Mouse (Mus musculus) myocyte (in vitro differentiated cells): ENCODE results near the gene Fam193a. TPM values are rescaled to one million over a fixed set of nuclear protein-coding genes. Genes with fewer than 3 reads are reported as not detected.

ENCODE experiments used
- H3K27me3 ChIP-seq: one replicate; pipeline ENCODE4 v1.6.1; 2011; ENCODE audit not compliant: control insufficient read depth, insufficient read depth, insufficient read length
- H3K36me3 ChIP-seq: one replicate; pipeline ENCODE4 v1.6.1; 2011; ENCODE audit not compliant: control insufficient read depth, insufficient read depth
- H3K4me2 ChIP-seq: one replicate; pipeline ENCODE4 v1.6.1; 2011; ENCODE audit warnings: low read depth, control low read depth
- H3K4me3 ChIP-seq: one replicate; pipeline ENCODE4 v1.5.1; 2011; ENCODE audit warnings: mild to moderate bottlenecking, control low read depth, moderate library complexity
- H3K79me2 ChIP-seq: one replicate; pipeline ENCODE4 v1.6.1; 2011; ENCODE audit not compliant: control insufficient read depth, insufficient read depth
- H3ac ChIP-seq: one replicate; pipeline ENCODE4 v1.6.1; 2011; ENCODE audit not compliant: control insufficient read depth, insufficient read length
- CEBPB ChIP-seq: IDR thresholded peaks from 2 replicates; pipeline ENCODE4 v1.6.1; 2011; ENCODE audit warnings: mild to moderate bottlenecking, moderate library complexity; ENCODE audit not compliant: poor library complexity, insufficient read depth, severe bottlenecking
- E2F4 ChIP-seq: IDR thresholded peaks from one replicate; pipeline ENCODE4 v1.6.1; 2011; ENCODE audit warnings: mild to moderate bottlenecking, control low read depth, moderate library complexity; ENCODE audit not compliant: insufficient read depth
- MAX ChIP-seq: IDR thresholded peaks from one replicate; pipeline ENCODE4 v1.6.1; 2011; ENCODE audit warnings: low read depth, mild to moderate bottlenecking, control low read depth
- MYOD1 ChIP-seq, 3 experiments: IDR thresholded peaks; one replicate each; pipeline ENCODE4 v1.6.1; 2011; ENCODE audit warnings: control low read depth in 2 of 3, low read depth in 2 of 3, mild to moderate bottlenecking in 2 of 3, moderate library complexity in 1 of 3; ENCODE audit not compliant: insufficient read length in 2 of 3, control insufficient read depth in 1 of 3
- MYOG ChIP-seq, 3 experiments: IDR thresholded peaks; one replicate each; pipeline ENCODE4 v1.6.1; 2011; ENCODE audit warnings: control low read depth in 2 of 3, low read depth in 2 of 3, mild to moderate bottlenecking in 2 of 3; ENCODE audit not compliant: insufficient read length in 2 of 3, control insufficient read depth in 1 of 3, insufficient read depth in 1 of 3
- POLR2A ChIP-seq: IDR thresholded peaks from one replicate; pipeline ENCODE4 v1.6.1; 2011; ENCODE audit warnings: low read depth, mild to moderate bottlenecking, control low read depth, moderate library complexity; ENCODE audit not compliant: insufficient read length
- POLR2AphosphoS2 ChIP-seq: IDR thresholded peaks from one replicate; pipeline ENCODE4 v1.6.1; 2011; ENCODE audit warnings: low read depth, control low read depth; ENCODE audit not compliant: insufficient read length
- REST ChIP-seq: IDR thresholded peaks from one replicate; pipeline ENCODE4 v1.6.1; 2011; ENCODE audit warnings: mild to moderate bottlenecking, control low read depth, moderate library complexity; ENCODE audit not compliant: insufficient read depth, insufficient read length
- SRF ChIP-seq: IDR thresholded peaks from one replicate; pipeline ENCODE4 v1.6.1; 2011; ENCODE audit warnings: low read depth; ENCODE audit not compliant: control insufficient read depth, insufficient read length
- TCF12 ChIP-seq: IDR thresholded peaks from one replicate; pipeline ENCODE4 v1.6.1; 2011; ENCODE audit warnings: mild to moderate bottlenecking, control low read depth; ENCODE audit not compliant: poor library complexity, insufficient read depth, severe bottlenecking
- TCF3 ChIP-seq: IDR thresholded peaks from one replicate; pipeline ENCODE4 v1.6.1; 2011; ENCODE audit warnings: low read depth, control low read depth; ENCODE audit not compliant: insufficient read length
- USF1 ChIP-seq: IDR thresholded peaks from one replicate; pipeline ENCODE4 v1.6.1; 2011; ENCODE audit warnings: low read depth, mild to moderate bottlenecking, control low read depth, moderate library complexity
- polyA plus RNA-seq: library from polyadenylated mRNA; unstranded; fragments of >200 nt; fragmentation: generic; extraction: Trizol; gene quantifications from one replicate; pipeline ENCODE4 v1.2.1, GENCODE M21; 2012; ENCODE audit warnings: missing spikeins

Fam193a gene
- polyA plus RNA-seq, 1 experiment, result 12.7 TPM

DNA sequence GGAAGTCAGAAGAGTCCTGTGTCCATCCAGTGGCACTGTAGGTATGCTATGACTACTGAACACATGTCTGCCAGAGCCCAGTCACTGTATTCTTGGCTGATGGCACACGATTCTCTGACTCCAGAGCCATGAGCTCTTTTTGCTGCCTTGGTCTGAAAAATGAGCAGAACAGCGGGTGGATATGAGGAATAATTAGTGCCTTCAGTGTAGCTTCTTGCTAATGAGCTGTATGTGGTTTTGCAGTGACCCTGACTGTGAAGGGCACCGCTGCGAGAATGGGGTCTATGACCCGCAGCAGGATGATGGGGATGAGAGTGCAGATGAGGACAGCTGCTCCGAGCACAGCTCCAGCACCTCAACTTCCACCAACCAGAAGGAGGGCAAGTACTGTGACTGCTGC is 92.1 kb downstream of the Fam193a start:
- Histone ChIP-seq H3K27me3 (no peaks in the 10 kb centered on the region), H3K36me3 (peaks cover 51% of the 10 kb centered on the region), H3K79me2 (no peaks in the 10 kb centered on the region), H3K4me2 (no peak overlapping the region), H3ac (no peak overlapping the region), H3K4me3 (no peak overlapping the region)
- TF ChIP-seq REST (no peak), MAX (no peak), MYOG (IDR thresholded peaks at IDR 0.05; ENCODE audit: control insufficient read depth in 1 of 3, insufficient read depth in 1 of 3, insufficient read length in 2 of 3, low read depth in 2 of 3) (no peak)

DNA sequence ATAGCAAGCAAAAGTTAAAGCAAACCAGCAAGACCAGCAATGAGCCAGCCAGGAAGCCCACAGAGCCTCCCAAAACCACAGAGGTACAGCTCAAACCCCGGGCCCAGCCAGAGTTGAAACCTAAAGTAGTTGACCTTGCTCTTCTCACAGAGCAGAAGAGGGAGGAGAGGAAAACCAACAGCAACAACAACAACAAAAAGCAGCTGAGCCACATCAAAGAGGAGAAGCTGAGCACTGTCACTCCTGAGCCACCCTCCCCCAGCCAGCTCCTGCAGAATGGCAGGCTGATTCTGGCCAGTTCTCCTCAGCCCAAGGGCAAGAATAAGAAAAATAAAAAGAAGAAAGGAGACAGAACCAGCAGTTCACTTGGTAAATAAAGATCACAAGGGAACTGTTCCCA is 96.3 kb downstream of the Fam193a start:
- Histone ChIP-seq H3K79me2 (peaks cover 4% of the 10 kb centered on the region), H3K4me3 (no peak overlapping the region), H3K4me2 (no peak overlapping the region), H3K27me3 (no peaks in the 10 kb centered on the region), H3ac (no peak overlapping the region), H3K36me3 (peaks cover 32% of the 10 kb centered on the region)
- TF ChIP-seq SRF (no peak), TCF12 (no peak), MAX (no peak), CEBPB (no peak), POLR2AphosphoS2 (no peak), MYOD1 (IDR thresholded peaks at IDR 0.05; ENCODE audit: control insufficient read depth in 1 of 3, insufficient read length in 2 of 3, low read depth in 2 of 3) (no peak), POLR2A (no peak), TCF3 (no peak), REST (no peak), USF1 (no peak), MYOG (IDR thresholded peaks at IDR 0.05; ENCODE audit: control insufficient read depth in 1 of 3, insufficient read depth in 1 of 3, insufficient read length in 2 of 3, low read depth in 2 of 3) (no peak), E2F4 (no peak)

DNA sequence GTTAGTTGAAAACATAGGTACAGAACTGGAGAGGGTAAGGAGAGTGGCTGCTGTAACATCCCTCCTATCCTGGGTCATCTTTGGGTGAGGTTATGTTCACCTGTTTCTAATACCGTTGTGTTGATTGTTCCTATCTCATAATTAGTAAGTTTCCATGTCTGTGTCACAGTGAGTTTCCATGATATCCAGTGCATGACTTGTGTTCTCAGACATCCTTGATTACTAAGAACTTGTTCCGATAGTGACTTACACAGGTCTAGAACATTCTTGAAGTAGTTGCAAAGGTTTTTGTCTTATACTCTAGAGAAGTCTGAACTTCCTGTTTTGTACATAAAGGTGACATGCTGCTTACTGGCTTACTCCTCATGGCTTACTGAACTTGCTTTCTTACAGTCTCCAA is 96.9 kb downstream of the Fam193a start:
- H3K4me3 ChIP-seq, result no peak overlapping the region
- no peak overlapping the region for H3K4me2 ChIP-seq
- peaks cover 27% of the 10 kb centered on the region for H3K36me3 ChIP-seq
- TF ChIP-seq POLR2A (no peak), MYOG (IDR thresholded peaks at IDR 0.05; ENCODE audit: control insufficient read depth in 1 of 3, insufficient read depth in 1 of 3, insufficient read length in 2 of 3, low read depth in 2 of 3) (no peak), REST (no peak), CEBPB (no peak), MAX (no peak), USF1 (no peak), MYOD1 (IDR thresholded peaks at IDR 0.05; ENCODE audit: control insufficient read depth in 1 of 3, insufficient read length in 2 of 3, low read depth in 2 of 3) (no peak), TCF3 (no peak), POLR2AphosphoS2 (no peak), SRF (no peak), TCF12 (no peak)
- H3K79me2 ChIP-seq, result peaks cover 4% of the 10 kb centered on the region
- H3ac ChIP-seq, result no peak overlapping the region
- H3K27me3 ChIP-seq, result no peaks in the 10 kb centered on the region

DNA sequence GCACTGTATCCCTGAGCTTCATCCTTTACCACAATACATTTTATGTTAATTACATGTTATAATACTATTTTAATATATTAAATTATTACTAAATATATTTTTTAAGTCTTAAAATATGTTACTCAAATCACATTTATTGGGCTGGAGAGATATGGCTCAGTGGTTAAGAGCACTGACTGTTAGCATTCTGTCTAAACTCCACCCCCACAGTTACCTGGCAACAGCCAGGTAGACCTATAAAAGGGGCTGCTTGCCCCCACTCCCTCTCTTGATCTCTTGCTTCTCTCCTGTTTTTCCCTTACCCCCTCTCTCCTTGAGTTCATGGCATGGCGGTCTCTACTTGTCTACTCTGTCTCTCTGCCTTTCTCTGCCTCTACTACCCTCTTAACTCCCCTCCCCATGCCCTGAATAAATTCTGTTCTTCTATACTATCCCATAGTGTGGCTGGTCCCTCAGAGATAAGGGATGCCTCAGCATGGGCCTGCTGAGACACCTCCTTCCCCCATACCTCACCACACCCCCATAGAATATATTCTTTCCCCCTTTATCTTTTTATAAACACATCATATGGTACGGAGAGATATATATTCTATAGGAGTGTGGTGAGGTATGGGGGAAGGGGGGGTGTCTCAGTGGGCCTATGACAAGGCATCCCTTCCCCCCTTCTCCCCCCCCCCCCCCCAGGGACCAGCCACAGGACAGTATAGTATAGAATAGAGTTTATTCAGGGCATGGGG is 98.5 kb downstream of the Fam193a start:
- no peak overlapping the region for H3ac ChIP-seq
- H3K4me2 ChIP-seq, result no peak overlapping the region
- peaks cover 4% of the 10 kb centered on the region for H3K79me2 ChIP-seq
- TF ChIP-seq TCF12, result no peak
- TF ChIP-seq SRF, result no peak
- TF ChIP-seq USF1, result no peak
- TF ChIP-seq REST, result no peak
- TF ChIP-seq POLR2A, result no peak
- TF ChIP-seq POLR2AphosphoS2, result no peak
- no peak for TF ChIP-seq TCF3
- TF ChIP-seq MYOD1 (IDR thresholded peaks at IDR 0.05; ENCODE audit: control insufficient read depth in 1 of 3, insufficient read length in 2 of 3, low read depth in 2 of 3), result no peak
- no peak for TF ChIP-seq MYOG (IDR thresholded peaks at IDR 0.05; ENCODE audit: control insufficient read depth in 1 of 3, insufficient read depth in 1 of 3, insufficient read length in 2 of 3, low read depth in 2 of 3)
- TF ChIP-seq E2F4, result no peak
- TF ChIP-seq MAX, result no peak
- no peak for TF ChIP-seq CEBPB
- H3K27me3 ChIP-seq, result no peaks in the 10 kb centered on the region
- H3K36me3 ChIP-seq, result peaks cover 21% of the 10 kb centered on the region
- no peak overlapping the region for H3K4me3 ChIP-seq

DNA sequence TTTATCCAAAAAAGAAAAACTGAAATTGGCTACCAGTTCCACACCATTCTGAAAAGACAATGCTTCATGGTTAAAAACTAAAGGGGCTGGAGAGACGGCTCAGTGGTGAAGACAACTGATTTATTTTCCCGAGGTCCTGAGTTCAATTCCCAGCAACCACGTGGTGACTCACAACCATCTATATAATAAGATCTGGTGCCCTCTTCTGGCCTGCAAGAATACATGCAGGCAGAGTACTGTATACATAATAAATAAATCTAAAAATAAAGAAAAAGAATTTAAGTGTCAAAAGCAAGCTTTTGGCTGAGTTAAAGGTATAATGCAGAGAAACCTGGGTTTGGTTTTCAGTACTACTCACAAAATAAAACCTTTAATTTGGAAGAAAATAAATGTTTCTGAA is 111.2 kb downstream of the Fam193a start:
- H3K36me3 ChIP-seq, result peaks cover 18% of the 10 kb centered on the region
- H3K79me2 ChIP-seq, result no peaks in the 10 kb centered on the region
- no peaks in the 10 kb centered on the region for H3K27me3 ChIP-seq
- no peak overlapping the region for H3K4me3 ChIP-seq
- no peak overlapping the region for H3K4me2 ChIP-seq
- H3ac ChIP-seq, result no peak overlapping the region
- TF ChIP-seq TCF3 (no peak), CEBPB (no peak), POLR2A (no peak), E2F4 (no peak), MAX (no peak), MYOG (IDR thresholded peaks at IDR 0.05; ENCODE audit: control insufficient read depth in 1 of 3, insufficient read depth in 1 of 3, insufficient read length in 2 of 3, low read depth in 2 of 3) (no peak), USF1 (no peak), REST (no peak), POLR2AphosphoS2 (no peak), TCF12 (no peak), SRF (no peak)
